Mouse (Mus musculus) small intestine, adult 2 months (tissue): ENCODE results near the gene Frmd8.

Experiments used
- CTCF ChIP-seq: fragments of 200-500 bp; IDR thresholded peaks from 2 replicates; pipeline ENCODE4 v1.5.1; 2012; ENCODE audit warnings: low read depth, mild to moderate bottlenecking, control low read depth, inconsistent platforms, low read length, moderate library complexity, mixed read lengths; ENCODE audit not compliant: insufficient replicate concordance, insufficient read length; ENCODE audit errors: extremely low read depth
- POLR2A ChIP-seq: fragments of 200-500 bp; IDR thresholded peaks from 2 replicates; pipeline ENCODE4 v1.6.1; 2012; ENCODE audit warnings: low read depth, mild to moderate bottlenecking, control low read depth, inconsistent platforms, low read length, moderate library complexity

GRCm38 (mm10) chr19:5851481-5851971 is 23.5 kb downstream of the Frmd8 start:
- TF ChIP-seq CTCF (no peak), POLR2A (no peak)
